Mouse (Mus musculus) liver, embryonic 14.5 days (tissue): ENCODE measurements around the gene Pacrg. TPM values are rescaled to one million over a fixed set of nuclear protein-coding genes. Genes with fewer than 3 reads are reported as not detected.

Experiments used
- ATAC-seq: fragments of 200-750 bp; cut with Nextera tagmentation; 2 replicates; pipeline ENCODE4 v1.8.0; 2017; ENCODE audit warnings: moderate number of reproducible peaks, mild to moderate bottlenecking, moderate library complexity; ENCODE audit not compliant: insufficient read depth
- DNase-seq, 3 experiments: peaks; one replicate each; pipeline ENCODE4 v3.0.0-alpha.2; 2012 to 2013; ENCODE audit warnings: low read depth in 3 of 3, low spot score in 3 of 3
- H3K27ac ChIP-seq: fragments of 300-500 bp; sonication (generic); 2 replicates; pipeline ENCODE4 v1.5.1; 2014; ENCODE audit warnings: moderate library complexity, mild to moderate bottlenecking, control low read depth, inconsistent platforms
- H3K27me3 ChIP-seq: fragments of 300-500 bp; sonication (generic); 2 replicates; pipeline ENCODE4 v1.6.1; 2014; ENCODE audit warnings: mild to moderate bottlenecking, low read length, moderate library complexity; ENCODE audit not compliant: control insufficient read depth, insufficient read depth
- H3K36me3 ChIP-seq: fragments of 300-500 bp; sonication (generic); replicated peaks from 2 replicates; pipeline ENCODE4 v1.6.1; 2014; ENCODE audit warnings: low read depth; ENCODE audit not compliant: control insufficient read depth, insufficient read depth
- H3K4me1 ChIP-seq, 2 experiments: fragments of 200-500 bp in 1 of 2; fragments of 300-500 bp in 1 of 2; sonication (generic) in 1 of 2; replicated peaks; 2 replicates each; pipeline ENCODE4 v1.6.1; 2012 to 2014; ENCODE audit warnings: antibody characterized with exemption in 1 of 2, inconsistent platforms in 1 of 2, low read length in 1 of 2; ENCODE audit not compliant: control insufficient read depth in 2 of 2, insufficient read depth in 2 of 2
- H3K4me2 ChIP-seq: fragments of 300-500 bp; sonication (generic); 2 replicates; pipeline ENCODE4 v1.6.1; 2014; ENCODE audit warnings: low read depth, mild to moderate bottlenecking, control low read depth, moderate library complexity
- H3K4me3 ChIP-seq, 2 experiments: fragments of 200-500 bp in 1 of 2; fragments of 300-500 bp in 1 of 2; sonication (generic) in 1 of 2; 2 replicates each; pipeline ENCODE4 v1.5.1; 2012 to 2014; ENCODE audit warnings: low read depth in 2 of 2, low read length in 2 of 2, mild to moderate bottlenecking in 2 of 2, control low read depth in 1 of 2, inconsistent platforms in 1 of 2, moderate library complexity in 1 of 2; ENCODE audit not compliant: insufficient read depth in 1 of 2
- H3K9ac ChIP-seq: fragments of 300-500 bp; sonication (generic); replicated peaks from 2 replicates; pipeline ENCODE4 v1.6.1; 2014; ENCODE audit warnings: mild to moderate bottlenecking, control low read depth, moderate library complexity
- H3K9me3 ChIP-seq: fragments of 300-500 bp; sonication (generic); 2 replicates; pipeline ENCODE4 v1.6.1; 2016; ENCODE audit warnings: low read length, mixed read lengths; ENCODE audit not compliant: control insufficient read depth
- CTCF ChIP-seq: IDR thresholded peaks from 2 replicates; pipeline ENCODE4 v1.5.1; 2016; ENCODE audit warnings: antibody characterized with exemption, low read depth, control low read depth
- EP300 ChIP-seq: IDR thresholded peaks from 2 replicates; pipeline ENCODE4 v1.6.1; 2016; ENCODE audit warnings: antibody characterized with exemption, low read depth
- WGBS: fragments of 180-500 bp; shearing (Covaris S2); extraction: QIAGEN DNeasy Blood & Tissue Kit; methylation state at CpG from one replicate; pipeline ENCODE4 v1.1.7; 2014; ENCODE audit not compliant: insufficient replicate concordance; 5-methylcytosine and 5-hydroxymethylcytosine counted together
- polyA plus RNA-seq, 2 experiments: library from polyadenylated mRNA; depleted of rRNA in 1 of 2; stranded (reverse) in 1 of 2; unstranded in 1 of 2; fragments of >200 nt; fragmentation: Nextera tagmentation in 1 of 2; extraction: Ambion mirVana in 1 of 2; gene quantifications; 2 replicates each; pipeline versions ENCODE4 v1.2.1 to v1.2.3; 2012 to 2014

Gene Pacrg
- polyA plus RNA-seq, 2 experiments, result 0.04 TPM; not detected in 1

- no peak for DNase-seq
- H3K9ac ChIP-seq, result no peak overlapping the region
- ATAC-seq, result no peak
- no peak overlapping the region for H3K4me2 ChIP-seq
- WGBS, result 32% methylated on average over 3 of the region's 3 CpGs
- no peaks in the 10 kb centered on the region for H3K9me3 ChIP-seq
- H3K4me1 ChIP-seq, result no peaks in the 10 kb centered on the region
- no peaks in the 10 kb centered on the region for H3K36me3 ChIP-seq
- TF ChIP-seq CTCF (no peak), EP300 (no peak)
- H3K27ac ChIP-seq, result no peak overlapping the region
- no peaks in the 10 kb centered on the region for H3K27me3 ChIP-seq
- H3K4me3 ChIP-seq, result no peak overlapping the region
These were observed 115.3 kb downstream of the Pacrg start for GRCm38 (mm10) chr17:10724853-10725252.

GRCm38 (mm10) chr17:10721562-10721961 is 118.5 kb downstream of the Pacrg start:
- 38% methylated on average over 1 of the region's 1 CpGs for WGBS
- Histone ChIP-seq H3K4me3 (no peak overlapping the region), H3K4me1 (no peaks in the 10 kb centered on the region), H3K9me3 (no peaks in the 10 kb centered on the region), H3K36me3 (no peaks in the 10 kb centered on the region), H3K27me3 (no peaks in the 10 kb centered on the region), H3K4me2 (no peak overlapping the region), H3K9ac (no peak overlapping the region), H3K27ac (no peak overlapping the region)
- ATAC-seq (no peak), DNase-seq (no peak)
- TF ChIP-seq EP300 (no peak), CTCF (no peak)

- 63% methylated on average over 1 of the region's 1 CpGs for WGBS
- Histone ChIP-seq H3K4me3 (no peak overlapping the region), H3K27ac (no peak overlapping the region), H3K4me1 (no peaks in the 10 kb centered on the region), H3K27me3 (no peaks in the 10 kb centered on the region), H3K9ac (no peak overlapping the region), H3K4me2 (no peak overlapping the region), H3K36me3 (no peaks in the 10 kb centered on the region), H3K9me3 (no peaks in the 10 kb centered on the region)
- ATAC-seq (no peak), DNase-seq (no peak)
- TF ChIP-seq EP300, result no peak
- no peak for TF ChIP-seq CTCF
These were observed 123.0 kb downstream of the Pacrg start for GRCm38 (mm10) chr17:10717148-10717547.

- H3K4me1 ChIP-seq, result no peaks in the 10 kb centered on the region
- H3K9me3 ChIP-seq, result no peaks in the 10 kb centered on the region
- ATAC-seq (no peak), DNase-seq (no peak)
- no peak for TF ChIP-seq EP300
- TF ChIP-seq CTCF, result no peak
- H3K9ac ChIP-seq, result no peak overlapping the region
- 62% methylated on average over 6 of the region's 6 CpGs for WGBS
- H3K27ac ChIP-seq, result no peak overlapping the region
- no peaks in the 10 kb centered on the region for H3K27me3 ChIP-seq
- no peak overlapping the region for H3K4me3 ChIP-seq
- H3K4me2 ChIP-seq, result no peak overlapping the region
- H3K36me3 ChIP-seq, result no peaks in the 10 kb centered on the region
These were observed 137.3 kb downstream of the Pacrg start for GRCm38 (mm10) chr17:10702781-10703180.

GRCm38 (mm10) chr17:10698041-10698440 is 142.1 kb downstream of the Pacrg start:
- DNase-seq (no peak), ATAC-seq (no peak)
- Histone ChIP-seq H3K27me3 (no peaks in the 10 kb centered on the region), H3K4me3 (no peak overlapping the region), H3K9ac (no peak overlapping the region), H3K27ac (no peak overlapping the region), H3K4me2 (no peak overlapping the region), H3K36me3 (no peaks in the 10 kb centered on the region), H3K9me3 (no peaks in the 10 kb centered on the region), H3K4me1 (no peaks in the 10 kb centered on the region)
- no peak for TF ChIP-seq CTCF
- 59% methylated on average over 8 of the region's 8 CpGs for WGBS

GRCm38 (mm10) chr17:10695421-10695820 is 144.7 kb downstream of the Pacrg start:
- H3K27ac ChIP-seq, result no peak overlapping the region
- no peaks in the 10 kb centered on the region for H3K36me3 ChIP-seq
- TF ChIP-seq CTCF (no peak), EP300 (no peak)
- no peak overlapping the region for H3K9ac ChIP-seq
- H3K9me3 ChIP-seq, result no peaks in the 10 kb centered on the region
- ATAC-seq (no peak), DNase-seq (no peak)
- no peak overlapping the region for H3K4me2 ChIP-seq
- H3K4me1 ChIP-seq, result no peaks in the 10 kb centered on the region
- H3K27me3 ChIP-seq, result no peaks in the 10 kb centered on the region
- no peak overlapping the region for H3K4me3 ChIP-seq
